Mouse (Mus musculus) 3134 (cell line): ENCODE results near the gene Ms4a15.

Experiments used
- DNase-seq: peaks from one replicate; pipeline ENCODE4 v3.0.0-alpha.2; 2011; ENCODE audit warnings: low spot score; ENCODE audit not compliant: insufficient read length; ENCODE audit errors: extremely low read depth

Ms4a15 gene

DNA sequence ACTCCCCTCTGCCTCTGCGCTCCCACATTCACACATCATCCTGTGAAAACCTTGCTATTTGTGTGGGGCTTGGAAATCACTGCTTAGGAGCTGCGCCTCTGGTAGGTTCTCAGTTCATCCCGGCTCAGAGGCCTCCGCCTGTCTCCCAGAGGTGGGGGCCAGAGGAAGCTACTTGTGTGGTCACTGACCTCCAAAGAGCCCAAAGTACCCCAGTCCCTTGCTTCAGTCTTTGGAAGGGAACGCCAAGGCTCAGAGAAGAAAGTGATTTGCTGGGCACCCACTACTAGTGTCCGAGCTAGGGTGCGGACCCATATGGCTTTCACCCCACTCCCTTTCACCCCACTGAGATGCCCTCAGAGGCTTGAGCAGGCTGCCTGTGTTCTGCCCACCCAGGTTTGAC lies at the start of gene Ms4a15:
Gene Ms4a15 (minus strand): TSS at position 101 of the 400 bp plus-strand sequence.
- DNase-seq: no peak

DNA sequence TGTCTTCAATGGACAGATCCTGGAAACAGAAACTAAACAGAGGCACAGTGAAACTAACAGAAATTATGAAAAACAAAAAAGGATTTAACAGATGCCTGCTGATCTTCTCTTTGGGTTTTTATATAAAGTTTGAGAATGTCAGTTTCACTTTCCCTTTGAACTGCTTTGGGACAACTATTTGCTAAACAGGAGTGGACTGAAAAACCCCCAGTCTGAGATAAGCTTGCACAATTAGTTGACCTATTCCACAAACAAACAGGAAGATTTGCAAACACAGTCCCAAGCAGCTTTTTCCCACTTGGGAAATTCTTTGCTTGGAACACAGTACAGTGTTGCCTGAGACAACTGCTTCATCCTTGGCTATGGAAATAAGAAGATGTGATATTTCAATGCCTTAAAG lies 44.5 kb upstream of the Ms4a15 start:
- DNase-seq: no peak

- no peak for DNase-seq
These were observed 29.3 kb upstream of the Ms4a15 start for GRCm38 (mm10) chr19:11022382-11022781.

DNA sequence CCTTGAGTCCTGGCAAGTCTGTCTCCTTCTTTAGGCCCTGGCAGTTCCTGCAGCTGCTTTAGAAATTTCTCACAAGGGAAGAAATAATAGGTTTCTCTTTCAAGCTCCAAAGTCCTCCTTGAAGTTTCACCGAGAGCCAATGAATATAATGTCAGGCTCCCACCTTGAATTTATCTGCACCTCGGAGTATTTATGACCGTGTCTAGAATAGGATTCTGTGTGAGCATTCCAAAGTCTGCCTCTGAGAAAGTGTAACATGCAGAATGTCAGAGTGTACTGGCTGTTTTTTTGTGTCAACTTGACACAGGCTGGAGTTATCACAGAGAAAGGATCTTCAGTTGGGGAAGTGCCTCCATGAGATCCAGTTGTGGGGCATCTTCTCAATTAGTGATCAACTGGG lies 24.8 kb upstream of the Ms4a15 start, which contains the start of gene Ms4a18:
Gene Ms4a18 (minus strand): TSS at position 141 of the 400 bp plus-strand sequence.
- no peak for DNase-seq

- no peak for DNase-seq
These were observed 24.2 kb upstream of the Ms4a15 start for GRCm38 (mm10) chr19:11017251-11017650.

- DNase-seq: no peak
These were observed 22.9 kb upstream of the Ms4a15 start for GRCm38 (mm10) chr19:11015998-11016397.

GRCm38 (mm10) chr19:11015468-11015867 lies 22.4 kb upstream of the Ms4a15 start:
- no peak for DNase-seq

- DNase-seq: peak; percentile 3
These were observed 1.1 kb downstream of the Ms4a15 start for GRCm38 (mm10) chr19:10991911-10992310.

GRCm38 (mm10) chr19:10990751-10991150 lies 2.3 kb downstream of the Ms4a15 start:
- no peak for DNase-seq

GRCm38 (mm10) chr19:10988563-10988962 lies 4.5 kb downstream of the Ms4a15 start:
- no peak for DNase-seq

- DNase-seq: peak; percentile 74
These were observed 7.2 kb downstream of the Ms4a15 start for GRCm38 (mm10) chr19:10985889-10986288.

DNA sequence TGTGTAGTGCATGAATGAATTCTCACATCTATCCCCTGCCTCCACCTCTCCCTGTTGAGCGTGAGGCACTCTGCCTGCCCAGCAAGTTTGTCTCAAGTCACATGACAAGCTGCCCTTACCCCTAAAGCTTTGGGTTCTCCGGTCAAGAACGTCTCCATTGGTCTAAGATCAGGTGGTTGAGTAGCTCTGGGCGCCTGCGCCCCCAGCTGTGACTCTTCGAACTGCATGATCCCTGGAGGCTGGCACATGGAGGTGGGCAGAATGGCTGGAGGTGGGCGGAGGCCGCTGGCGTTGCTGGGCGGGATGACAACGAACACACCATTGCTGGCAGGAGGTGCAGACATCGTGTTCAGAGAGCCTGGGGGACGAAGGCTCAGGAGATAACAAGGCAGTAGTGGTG lies 8.5 kb downstream of the Ms4a15 start:
- peak; percentile 7 for DNase-seq

DNA sequence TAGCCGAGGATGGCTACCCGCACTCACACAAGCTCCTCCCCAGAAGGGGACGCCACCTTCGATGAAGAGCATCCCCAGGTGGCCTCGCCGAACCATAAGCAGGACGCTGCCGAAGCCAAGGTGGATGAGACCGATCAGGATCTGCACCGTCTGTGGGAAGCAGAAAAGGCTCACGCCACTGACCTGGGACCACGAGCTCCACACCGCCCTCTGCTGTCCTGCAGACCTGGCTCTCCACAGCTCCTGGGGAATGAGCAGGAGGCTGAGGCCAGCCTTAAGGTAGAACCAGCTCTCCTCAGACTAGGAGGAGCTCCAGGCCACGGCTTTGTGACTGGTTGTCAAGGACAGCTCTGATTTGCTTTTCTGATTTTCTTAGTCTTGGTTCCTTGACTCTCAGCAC lies 9.9 kb downstream of the Ms4a15 start:
- peak; percentile 16 for DNase-seq

DNA sequence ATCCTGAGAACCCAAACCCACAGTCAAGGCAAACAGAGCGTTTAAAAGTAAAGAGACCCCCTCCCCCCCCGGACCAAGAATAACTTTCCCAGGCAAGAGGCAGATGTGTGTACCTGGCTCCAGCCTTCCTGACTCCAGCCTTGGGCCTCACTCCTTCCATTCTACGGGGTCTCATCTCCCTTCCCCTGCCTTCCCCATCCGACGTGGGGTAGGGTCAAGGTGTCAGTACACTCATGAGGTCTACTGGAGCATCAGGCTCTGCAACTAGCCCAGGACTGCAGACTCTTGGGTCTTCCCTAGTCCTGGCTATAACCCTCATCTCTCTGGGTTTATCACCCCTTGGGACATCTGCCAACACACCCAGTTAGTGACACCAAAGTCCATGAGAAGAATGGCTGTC lies 12.8 kb downstream of the Ms4a15 start:
- DNase-seq: no peak

DNA sequence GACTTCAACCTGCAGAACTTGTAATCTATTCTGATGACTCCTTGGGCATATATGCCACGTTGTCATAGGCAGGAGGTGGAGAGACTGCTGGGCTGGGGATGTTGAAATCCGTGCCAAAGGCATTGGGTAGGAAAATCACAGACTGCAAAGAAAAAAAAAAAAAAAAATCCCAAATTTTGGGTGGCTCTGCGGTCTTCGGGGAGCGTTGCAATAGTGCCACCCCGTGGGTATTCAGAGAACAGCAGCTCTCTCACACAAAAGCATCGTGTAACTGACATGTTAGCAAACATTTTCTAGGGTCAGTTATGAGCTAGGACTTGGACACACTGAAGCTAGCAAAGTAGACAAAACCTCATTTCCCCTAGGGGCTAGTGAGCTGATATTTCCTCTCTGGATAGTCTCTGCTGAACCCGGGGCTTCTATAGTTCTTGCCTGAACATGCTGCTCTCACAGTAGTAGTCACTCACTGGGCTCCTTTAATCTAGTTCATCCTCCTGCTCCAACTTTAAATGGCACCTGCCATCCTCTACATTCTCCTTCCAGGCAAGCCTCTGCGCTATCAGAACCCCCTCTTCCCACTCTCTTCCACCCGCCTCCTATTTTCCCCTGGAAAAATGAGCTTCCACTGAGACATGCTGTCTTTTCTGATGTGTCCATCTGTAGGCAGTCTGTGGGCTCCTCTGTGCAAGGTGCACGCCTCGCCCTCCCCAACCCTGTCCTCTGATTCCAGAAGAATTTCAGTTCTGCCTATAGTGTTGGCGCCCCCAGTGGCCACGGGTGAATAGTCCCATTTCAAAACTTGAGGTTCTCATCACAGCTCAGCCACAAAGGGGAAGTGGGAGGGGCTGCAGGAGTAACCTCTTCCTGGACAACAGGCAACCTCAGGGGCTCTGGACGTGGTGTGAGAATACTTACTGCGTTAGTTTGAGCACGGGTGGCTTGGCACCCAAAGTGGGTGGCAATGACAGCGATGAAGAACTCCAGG lies 13.6 kb downstream of the Ms4a15 start:
- DNase-seq: peak; percentile 32

- no peak for DNase-seq
These were observed 16.7 kb downstream of the Ms4a15 start for GRCm38 (mm10) chr19:10976318-10976717.

DNA sequence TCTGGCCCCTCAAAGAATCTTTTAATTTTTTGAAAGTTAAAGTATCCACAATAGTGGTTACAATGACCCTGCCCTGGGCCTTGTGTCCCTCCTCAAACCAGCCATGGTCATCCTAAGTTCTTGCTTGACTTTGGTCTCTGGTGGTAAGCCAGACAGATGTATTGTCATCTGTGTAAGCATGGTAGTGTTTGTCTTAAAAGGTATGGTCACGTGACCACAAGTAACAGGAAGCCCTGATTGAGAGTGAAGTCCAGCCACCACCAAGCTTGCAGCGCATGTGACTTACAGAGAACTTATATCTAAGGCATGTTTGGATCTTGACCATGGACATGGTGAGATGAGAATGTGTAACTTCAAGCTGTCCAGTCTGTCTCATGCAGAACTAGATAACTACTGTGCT lies 17.9 kb downstream of the Ms4a15 start:
- no peak for DNase-seq

GRCm38 (mm10) chr19:10974238-10974865 lies 18.7 kb downstream of the Ms4a15 start, which contains the start of gene Ms4a10:
Gene Ms4a10, minus strand, starts transcription at chr19:10974670.
- DNase-seq: no peak

- no peak for DNase-seq
These were observed 19.9 kb downstream of the Ms4a15 start for GRCm38 (mm10) chr19:10973187-10973586.

- DNase-seq: no peak
These were observed 20.4 kb downstream of the Ms4a15 start for GRCm38 (mm10) chr19:10972660-10973059.

DNA sequence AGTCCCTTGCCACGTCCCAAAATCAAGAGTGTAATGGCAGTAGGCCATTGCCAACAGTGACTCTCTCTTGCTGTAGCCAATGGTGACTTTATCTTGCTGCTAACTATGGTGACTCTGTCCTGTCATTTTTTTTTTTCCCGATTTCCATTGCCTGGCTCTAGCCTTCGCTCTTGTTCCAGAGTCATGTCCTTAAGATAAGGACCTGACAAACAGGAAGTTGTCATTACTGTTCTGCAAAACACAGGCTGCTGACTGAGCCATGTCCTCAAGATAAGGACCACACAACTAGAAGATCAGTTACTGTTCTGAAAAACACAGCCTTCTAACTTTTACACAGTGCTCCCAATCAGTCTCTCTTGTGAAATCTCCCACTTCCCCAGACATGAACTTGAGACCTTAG lies 22.6 kb downstream of the Ms4a15 start:
- DNase-seq: no peak

- DNase-seq: no peak
These were observed 24.5 kb downstream of the Ms4a15 start for GRCm38 (mm10) chr19:10968578-10968977.
